Mouse (Mus musculus) liver, adult 2 months (tissue): ENCODE results near the gene Pde6d.

ENCODE experiments used
- CTCF ChIP-seq: fragments of 200-500 bp; IDR thresholded peaks from 2 replicates; pipeline ENCODE4 v1.5.1; 2011; ENCODE audit warnings: low read depth, low read length, control low read depth
- POLR2A ChIP-seq: fragments of 200-500 bp; IDR thresholded peaks from 2 replicates; pipeline ENCODE4 v1.6.1; 2011; ENCODE audit warnings: low read length, control low read depth; ENCODE audit not compliant: insufficient read depth; ENCODE audit errors: extremely low read depth

DNA sequence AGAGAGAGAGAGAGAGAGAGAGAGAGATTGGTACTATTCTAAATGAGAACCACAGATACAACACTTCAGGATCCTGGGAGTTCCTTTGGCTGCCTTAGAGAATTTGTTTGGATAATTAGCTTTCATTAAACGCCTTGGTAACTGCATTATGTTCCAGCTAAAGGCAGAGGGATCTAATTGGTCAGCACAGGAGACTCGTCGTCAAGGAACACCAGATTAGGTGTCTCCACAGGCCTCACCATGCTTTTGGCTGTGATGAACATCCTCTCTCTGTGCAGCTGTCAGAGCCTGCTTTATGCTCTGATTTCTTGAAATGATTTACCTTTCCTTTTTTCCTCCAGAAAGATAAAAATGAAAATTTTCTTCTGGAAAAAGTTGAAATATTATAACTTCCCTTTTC is 35.6 kb downstream of the Pde6d start:
- TF ChIP-seq POLR2A (no peak), CTCF (no peak)
